Mouse (Mus musculus) spleen, adult 2 months (tissue): ENCODE measurements around the gene Mapt.

ENCODE experiments used
- CTCF ChIP-seq: fragments of 200-500 bp; IDR thresholded peaks from 2 replicates; pipeline ENCODE4 v1.5.1; 2011; ENCODE audit warnings: mild to moderate bottlenecking, inconsistent platforms; ENCODE audit not compliant: insufficient read depth, insufficient read length, insufficient replicate concordance; ENCODE audit errors: extremely low read depth
- POLR2A ChIP-seq: fragments of 200-500 bp; IDR thresholded peaks from 2 replicates; pipeline ENCODE4 v1.6.1; 2011; ENCODE audit warnings: low read depth, low read length, inconsistent platforms

DNA sequence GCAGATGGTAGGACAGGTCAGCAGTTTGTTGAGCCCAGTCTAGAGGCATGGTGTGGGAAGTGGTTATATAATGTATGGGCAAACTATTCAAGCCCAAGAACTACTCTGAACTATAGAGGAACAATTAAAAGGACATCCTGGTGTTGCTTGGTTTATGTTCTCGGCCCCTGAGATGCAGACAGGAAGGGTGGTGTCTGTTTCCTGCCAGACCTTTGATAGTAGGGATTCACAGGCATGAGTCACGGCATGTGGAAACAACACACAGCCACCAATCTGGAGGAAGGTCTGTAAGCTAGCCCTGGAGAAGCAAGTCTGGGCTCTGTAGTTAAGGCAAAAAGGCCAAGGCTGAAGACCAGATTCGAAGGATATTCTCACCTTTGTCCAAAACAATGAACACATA lies 27.9 kb upstream of the Mapt start:
- TF ChIP-seq CTCF: no peak
- no peak for TF ChIP-seq POLR2A
